Mouse (Mus musculus) left cerebral cortex, postnatal 25 days (tissue): Measurements from ENCODE around the gene Nanos1. TPM values are rescaled to one million over a fixed set of nuclear protein-coding genes. Genes with fewer than 3 reads are reported as not detected.

ENCODE experiments used
- DNase-seq, 2 experiments: peaks; one replicate each; pipeline ENCODE4 v3.0.0; 2022; ENCODE audit warnings: low spot score in 2 of 2, mixed read lengths in 1 of 2
- intact Hi-C: fragments of 180-260 bp; cut with DNase I; formaldehyde crosslinking; loops from one replicate; pipeline ENCODE4 v1.15.1; 2025
- total RNA-seq, 2 experiments: library from RNA; stranded (reverse); gene quantifications; 2 replicates each; pipeline ENCODE4 v1.2.3; 2021

The Nanos1 gene
- total RNA-seq, result 10 to 100 TPM; 23.4 to 23.6 TPM

DNA sequence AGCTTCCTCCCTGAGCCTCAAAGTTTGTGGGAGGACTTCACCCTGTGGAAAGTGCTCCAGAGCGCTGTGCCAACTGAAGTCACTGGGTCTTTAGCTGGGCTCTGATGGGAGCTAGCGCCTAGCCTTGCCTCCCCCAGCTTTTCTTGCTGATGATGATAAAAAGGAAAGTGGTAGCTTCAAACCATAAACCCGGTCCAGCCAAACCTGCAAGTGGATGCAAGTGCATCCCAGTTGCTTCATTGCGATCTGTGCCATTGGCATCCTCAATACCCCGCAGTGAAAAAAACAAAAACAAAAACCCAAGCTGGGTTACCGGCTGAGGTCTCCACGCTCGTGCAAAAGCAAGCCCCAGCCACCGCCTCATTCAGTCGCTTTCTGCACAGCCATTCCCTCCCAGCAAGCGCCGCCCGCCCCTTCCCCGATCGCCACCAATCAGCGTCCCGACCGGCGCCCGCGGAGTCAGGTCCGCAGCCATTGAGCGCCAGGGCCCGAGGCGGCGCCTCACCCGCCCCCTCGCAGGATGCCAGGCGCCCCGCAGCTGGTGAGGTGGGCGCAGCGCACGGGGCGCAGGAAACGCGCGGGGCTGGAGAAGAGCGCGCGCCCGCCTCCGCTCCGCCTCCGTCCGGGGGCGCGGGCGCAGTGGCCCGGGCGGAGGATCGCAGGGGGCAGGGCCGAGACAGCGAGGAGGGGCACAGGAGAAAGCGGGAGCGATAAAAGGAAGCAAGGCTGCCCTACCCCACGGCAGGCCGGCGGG is at the start of gene Nanos1:
Gene Nanos1 (plus strand): TSS at position 550 of the 754 bp plus-strand sequence.
- DNase-seq, result peak; percentile 91 to 94
- intact Hi-C loops, result loop anchor here (1.0 kb wide), 2 partner anchors 73 to 174 kb away; partner anchors contain the start of gene Cacul1

DNA sequence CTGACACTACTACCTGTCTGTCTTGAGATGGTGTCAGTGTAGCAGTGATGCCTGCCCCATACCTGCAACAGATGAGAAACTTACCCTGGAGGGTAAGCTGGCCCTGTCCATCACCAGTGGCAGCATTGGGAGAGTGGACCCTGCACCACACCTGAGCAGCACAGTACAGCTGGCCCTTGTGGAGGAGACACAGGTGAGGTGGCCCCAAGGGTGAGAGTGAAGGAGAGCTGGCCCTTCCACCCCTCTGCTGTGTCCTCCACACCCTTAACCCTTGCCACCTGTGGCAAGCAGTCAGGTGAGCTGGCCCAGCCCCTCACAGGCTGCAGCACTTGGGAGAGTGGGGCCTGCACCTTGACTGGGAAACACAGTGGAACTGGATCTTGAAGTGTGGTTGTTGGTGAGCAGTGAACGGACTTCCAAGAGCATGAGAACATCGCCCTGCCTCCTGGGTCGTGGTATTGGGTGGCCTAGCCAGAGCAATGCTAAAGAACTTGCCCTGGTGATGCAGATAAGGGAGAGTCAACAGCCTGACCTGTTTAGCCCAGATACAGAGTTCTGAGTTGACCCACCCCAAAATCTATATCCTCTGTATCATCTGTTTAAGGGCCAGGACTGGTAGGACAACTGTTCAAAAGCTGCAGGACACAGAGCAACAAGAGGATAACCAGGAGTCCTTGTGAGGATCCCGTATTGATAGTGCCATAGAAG is 46.4 kb upstream of the Nanos1 start:
- no peak for DNase-seq
- intact Hi-C loops, result no loop called here

DNA sequence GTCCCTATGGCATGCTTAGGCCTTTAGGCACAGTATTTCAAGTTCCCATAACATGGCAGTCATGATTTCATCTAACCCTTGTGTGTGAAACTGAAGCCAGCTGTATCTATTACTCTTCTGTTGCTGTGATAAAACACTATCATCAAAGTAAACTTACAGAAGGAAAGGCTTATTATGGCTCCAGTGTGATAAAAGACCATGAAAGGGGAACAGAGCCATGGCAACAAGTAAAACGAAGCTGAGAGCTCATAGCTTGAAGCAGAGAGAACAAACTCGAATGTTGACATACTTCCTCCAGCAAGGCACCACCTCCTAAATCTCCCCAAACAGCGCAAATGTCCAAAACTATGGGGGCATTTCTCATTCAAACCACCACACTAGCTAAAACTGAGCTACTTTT is 45.6 kb upstream of the Nanos1 start:
- intact Hi-C loops, result no loop called here
- DNase-seq, result no peak

DNA sequence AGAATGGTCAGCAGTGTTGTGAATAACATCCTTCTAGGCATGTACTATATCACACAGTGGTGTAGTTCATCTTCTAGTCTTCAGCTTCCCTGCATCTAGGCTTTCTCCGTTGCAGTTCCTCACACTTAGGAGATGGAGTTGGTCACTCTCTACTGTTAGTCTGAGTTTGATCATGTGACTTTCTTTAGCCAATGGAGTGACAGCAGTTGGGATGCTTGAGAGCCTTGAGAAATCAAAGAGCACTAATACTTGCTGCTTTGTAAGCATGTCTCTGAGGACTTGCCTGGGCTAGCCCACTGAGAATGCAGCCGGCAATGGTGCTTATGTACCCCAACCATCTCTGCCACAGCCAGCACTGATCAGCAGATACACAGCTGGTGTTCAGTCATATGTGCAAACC is 43.2 kb upstream of the Nanos1 start:
- DNase-seq, result no peak
- intact Hi-C loops, result no loop called here

DNA sequence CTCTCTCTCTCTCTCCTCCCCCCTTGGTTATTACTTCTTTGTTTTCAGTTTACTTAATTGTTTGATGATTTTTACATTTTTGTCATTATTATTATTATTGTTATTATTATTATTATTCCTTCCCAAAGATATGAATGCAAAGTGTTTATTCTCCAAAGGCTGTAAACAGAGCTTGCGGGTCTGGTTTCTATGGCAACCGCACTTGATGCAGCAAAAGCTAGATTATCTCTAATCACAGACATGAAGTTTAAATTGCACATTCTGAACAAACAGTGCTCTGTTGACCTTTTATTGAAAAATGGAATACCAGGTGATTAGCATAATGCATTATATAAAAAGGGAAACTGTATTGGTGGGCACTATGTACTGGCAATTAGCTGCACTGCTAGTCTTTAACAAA is 39.4 kb upstream of the Nanos1 start:
- no peak for DNase-seq
- intact Hi-C loops, result no loop called here

DNA sequence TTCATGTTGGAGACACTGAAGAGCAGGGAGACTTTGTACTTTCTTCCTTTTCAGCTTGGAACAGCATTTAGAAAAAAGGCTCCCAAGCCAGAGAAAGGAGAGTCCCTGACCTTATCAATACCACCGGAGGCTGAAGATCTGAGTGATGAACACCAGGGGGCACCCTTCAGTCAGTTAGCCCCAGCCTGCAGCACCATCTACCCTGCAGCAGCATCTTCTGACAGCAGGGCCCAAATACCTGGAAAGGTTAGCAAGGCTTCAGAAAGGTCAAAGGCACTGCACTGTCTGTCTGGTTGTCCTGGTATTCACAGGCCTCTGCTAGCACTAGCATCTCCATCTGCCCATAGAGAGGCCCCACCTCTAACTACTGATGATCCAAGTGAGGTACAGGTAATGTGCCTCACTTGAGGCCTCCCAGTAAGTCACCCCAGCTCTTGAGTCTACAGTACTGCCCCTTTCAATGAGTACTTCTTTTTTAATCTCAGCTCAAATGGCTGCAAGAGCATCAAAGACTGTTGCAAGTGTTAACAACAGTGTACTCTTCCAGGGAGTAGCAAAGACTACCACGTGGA is 25.4 kb upstream of the Nanos1 start:
- intact Hi-C loops, result no loop called here
- peak; percentile 23 to 26 for DNase-seq

DNA sequence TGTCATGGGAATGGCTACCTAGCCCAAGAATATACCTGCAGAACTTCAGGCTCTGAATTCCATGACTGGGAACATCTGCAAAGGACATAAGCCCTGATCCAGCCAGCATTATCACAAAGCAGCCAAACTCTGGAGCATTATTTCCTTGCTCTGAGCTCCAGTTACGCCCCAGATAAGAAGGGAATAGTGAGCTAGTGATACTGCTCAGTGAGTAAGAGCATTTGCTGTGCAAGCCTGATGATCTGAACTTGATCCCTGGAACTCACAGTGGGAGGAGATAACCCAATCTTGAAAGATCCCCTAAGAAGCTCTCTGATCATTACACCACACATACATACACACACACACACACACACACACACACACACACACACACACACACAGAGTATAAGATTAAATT is 24.5 kb upstream of the Nanos1 start:
- intact Hi-C loops, result no loop called here
- DNase-seq, result no peak

DNA sequence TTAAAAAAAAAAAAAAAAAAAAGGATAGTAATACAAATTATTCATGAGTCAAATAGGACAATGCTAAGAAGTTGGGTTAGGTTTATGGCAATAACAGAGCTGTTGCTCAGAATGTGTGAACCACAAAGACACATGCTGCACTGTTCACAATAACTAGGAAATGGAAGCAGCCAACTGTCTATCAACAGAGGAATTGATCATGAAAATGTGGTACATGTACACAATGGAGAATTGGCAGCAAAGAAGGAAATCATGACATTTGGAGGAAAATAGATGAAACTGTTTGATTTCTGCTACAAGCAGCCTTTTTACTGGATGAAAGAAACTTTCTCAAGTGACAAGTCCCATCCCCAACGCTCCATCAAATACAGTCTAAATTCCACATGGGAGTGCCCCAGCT is 23.8 kb upstream of the Nanos1 start:
- DNase-seq, result no peak
- intact Hi-C loops, result no loop called here

DNA sequence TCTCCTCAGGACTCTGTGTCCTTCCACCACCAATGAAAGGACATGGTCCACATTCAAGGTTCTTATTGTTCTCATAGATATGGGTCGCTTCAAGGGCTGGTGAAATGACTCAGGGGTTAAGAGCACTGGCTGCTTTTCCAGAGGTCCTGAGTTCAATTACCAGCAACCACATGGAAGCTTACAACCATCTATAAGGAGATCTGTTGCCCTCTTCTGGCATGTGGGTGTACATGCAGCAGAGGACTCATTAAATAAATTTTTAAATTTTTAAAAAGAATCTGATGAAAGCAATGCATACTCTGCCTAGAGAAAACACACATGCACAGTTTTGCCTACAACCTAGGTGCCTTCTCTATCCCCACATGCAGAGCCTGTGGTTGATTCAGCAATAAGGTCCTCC is 15.2 kb upstream of the Nanos1 start:
- intact Hi-C loops, result no loop called here

DNA sequence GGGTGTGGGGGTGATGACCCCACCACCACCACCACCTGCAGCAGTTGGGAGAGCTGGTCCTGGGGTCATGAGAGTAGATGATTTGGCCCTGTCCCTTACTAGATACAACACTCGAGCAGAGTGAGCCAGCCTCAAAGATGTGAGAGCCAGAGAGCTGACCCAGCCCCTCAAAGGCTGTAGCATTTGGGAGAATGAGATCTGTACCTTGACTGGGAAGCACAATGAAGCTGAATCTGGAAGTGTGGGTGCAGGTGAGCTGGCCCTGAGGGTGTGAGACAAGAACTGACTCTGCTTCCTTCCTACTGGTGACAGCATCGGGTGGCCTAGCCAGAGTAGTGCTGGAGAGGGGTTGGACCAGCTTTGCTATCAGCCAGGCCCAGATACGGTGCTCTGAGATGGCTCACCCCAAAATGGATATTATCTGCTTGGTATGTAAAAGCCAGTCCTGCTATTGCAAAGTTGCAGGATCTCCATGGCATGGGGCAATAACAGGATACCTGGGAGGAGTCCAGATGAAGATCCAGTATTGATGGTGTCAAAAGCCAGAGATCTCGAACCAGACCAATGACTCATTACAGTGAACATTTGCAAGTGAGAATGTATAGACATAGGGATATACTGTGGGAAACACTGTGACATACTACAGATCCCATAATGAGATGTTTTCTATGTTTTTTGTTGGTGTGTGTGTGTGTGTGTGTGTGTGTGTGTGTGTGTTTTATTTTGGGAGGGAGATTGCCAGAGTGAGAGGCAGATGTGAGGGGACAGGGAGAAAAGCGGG is 11.8 kb upstream of the Nanos1 start:
- DNase-seq, result no peak
- intact Hi-C loops, result no loop called here

More for the DNA sequence above, 15.2 kb upstream of the Nanos1 start:
- no peak for DNase-seq

DNA sequence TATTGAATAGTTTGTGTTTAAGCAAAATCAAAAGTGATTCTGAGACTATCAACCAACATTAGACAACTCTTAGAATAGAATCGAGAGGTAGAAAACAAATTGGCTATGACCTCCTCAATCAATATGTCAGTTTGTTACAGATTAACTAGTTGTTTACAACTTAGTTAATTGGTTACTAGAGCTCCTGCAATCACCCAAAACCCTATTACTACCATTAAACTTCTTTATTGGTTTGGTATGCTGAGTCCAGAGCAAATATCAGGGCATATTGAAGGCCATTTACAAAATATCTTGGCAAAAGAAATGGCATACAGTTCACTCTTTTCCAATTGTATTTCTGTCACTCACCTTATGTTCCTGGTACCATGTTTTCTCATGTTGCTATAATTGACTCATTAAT is 8.0 kb upstream of the Nanos1 start:
- intact Hi-C loops, result no loop called here
- no peak for DNase-seq

DNA sequence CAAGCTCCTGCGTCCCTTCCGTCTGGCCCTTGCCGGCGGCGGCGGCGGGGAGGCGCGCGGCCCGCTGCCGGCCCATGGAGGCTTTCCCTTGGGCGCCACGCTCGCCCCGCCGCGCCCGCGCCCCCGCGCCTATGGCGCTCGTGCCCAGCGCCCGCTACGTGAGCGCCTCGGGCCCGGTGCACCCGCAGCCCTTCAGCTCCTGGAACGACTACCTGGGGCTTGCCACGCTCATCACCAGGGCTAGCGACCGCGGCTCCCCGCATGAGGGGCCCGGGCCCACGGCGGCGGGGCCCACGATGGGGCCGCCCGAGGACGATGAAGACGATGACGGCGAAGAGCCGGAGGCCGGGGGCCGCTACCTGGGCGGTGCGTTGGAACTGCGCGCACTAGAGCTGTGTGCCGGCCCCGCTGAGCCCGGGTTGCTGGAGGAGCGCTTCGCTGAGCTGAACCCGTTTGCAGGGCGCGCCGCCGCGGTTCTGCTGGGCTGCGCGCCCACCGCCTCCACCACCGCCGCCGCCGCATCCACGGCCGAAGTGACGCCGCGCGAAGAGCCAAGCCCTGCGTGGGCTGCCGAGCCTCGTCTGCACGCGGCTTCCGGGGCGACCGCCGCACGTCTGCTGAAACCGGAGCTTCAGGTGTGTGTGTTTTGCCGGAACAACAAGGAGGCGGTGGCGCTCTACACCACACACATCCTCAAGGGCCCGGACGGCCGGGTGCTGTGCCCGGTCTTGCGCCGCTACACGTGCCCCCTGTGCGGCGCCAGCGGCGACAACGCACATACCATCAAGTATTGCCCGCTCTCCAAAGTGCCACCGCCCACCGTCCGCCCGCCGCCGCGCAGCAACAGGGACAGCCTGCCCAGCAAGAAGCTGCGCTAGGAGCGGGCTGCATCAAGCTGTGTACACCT is 658 bp downstream of the Nanos1 start:
- peak; percentile 69 to 75 for DNase-seq
- intact Hi-C loops, result loop anchor here (1.0 kb wide), 2 partner anchors 74 to 175 kb away; partner anchors contain the start of gene Cacul1

DNA sequence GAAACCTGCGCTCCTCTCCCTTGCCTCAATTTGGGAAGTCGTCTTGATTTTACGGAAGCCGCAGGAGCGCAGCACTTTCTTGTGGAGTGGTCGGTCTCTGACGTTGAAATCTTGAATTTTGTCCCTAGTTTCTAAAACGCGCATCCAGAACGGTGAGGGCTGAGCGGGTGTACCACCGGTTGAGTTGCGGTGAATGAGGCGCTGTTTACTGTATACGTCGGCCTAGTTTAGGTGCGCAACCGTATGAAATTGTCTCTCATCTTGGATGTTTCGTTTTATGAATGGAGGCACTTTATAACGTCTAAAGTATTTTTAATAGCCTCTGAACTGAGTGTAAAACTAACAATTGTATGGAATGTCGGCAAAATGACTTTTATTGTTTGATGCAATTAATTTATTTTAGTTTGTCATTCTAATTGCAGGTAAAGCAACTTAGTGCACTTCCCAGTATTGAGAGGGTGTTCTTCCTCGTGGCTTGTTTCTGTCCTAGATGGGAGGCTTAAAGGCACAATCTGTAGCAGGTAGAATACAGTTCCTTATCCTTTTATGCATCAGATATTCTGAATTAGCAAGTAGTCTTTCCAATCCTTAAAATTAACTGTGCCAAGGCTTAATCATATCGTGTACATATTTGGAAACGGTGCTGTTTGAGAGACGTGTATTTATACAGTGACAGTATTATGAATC is 1.5 kb downstream of the Nanos1 start:
- intact Hi-C loops, result no loop called here
- DNase-seq, result no peak

DNA sequence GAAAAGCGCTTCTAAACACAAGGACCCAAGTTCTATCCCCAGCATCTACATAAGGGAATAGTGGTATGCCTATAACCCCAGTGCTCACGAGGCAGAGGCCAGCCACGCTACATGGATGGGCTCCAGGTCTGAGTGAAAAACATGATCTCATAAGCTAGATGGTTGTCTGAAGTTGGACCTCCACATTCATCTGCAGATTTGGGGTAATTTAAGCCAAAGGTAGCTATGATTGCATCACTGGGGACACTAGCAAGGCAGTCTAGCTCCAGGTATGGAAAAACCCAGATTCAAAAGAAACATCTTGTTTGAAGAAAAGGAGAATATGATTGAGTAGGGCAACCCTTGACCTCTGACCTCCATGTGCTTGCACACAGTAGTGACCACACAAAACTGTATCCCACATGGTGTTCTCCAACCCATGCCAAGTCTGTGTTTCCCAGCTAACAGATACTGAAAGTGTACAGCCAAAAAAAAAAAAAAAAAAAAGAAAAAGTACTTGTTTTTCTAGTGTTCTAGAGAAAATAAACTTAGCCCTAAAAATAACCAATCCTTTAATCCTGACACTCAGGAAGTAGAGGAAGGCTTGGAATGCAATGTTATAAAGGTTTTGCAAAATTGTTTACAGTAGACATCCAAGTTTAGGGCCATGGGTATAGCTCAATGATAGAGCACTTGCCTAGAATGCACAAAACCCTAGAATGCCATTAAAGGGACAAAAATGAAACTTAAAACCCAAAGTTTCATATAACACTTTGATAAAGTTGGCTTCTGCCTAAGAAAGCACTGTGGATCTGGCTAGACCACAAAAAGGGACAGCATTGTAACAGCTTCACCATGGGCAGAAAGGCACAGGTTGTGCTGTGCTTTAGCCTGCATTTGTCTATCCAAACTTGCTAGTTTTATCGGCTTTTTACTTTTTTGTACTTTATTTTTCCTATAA is 3.4 kb downstream of the Nanos1 start:
- intact Hi-C loops, result no loop called here

DNA sequence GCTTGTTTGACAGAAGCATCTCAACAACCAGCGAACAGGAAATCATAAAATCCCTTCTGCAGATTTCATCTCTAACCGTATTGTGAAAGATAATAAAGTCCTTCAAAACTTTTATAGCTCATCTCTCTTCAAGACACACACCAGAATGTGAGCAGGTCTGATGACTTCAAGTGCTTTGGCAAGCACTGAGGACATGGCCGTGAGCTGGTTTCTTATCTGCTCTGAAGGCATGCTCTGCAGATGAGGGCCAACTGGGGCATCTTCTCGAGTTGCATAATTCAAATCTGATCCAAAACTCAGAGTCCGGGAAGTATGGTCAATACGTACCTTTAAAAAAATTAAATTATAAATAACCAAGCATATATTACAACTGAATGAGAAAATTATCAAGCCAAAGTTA is 17.6 kb downstream of the Nanos1 start:
- DNase-seq, result no peak
- intact Hi-C loops, result no loop called here

More for the DNA sequence above, 3.4 kb downstream of the Nanos1 start:
- no peak for DNase-seq

DNA sequence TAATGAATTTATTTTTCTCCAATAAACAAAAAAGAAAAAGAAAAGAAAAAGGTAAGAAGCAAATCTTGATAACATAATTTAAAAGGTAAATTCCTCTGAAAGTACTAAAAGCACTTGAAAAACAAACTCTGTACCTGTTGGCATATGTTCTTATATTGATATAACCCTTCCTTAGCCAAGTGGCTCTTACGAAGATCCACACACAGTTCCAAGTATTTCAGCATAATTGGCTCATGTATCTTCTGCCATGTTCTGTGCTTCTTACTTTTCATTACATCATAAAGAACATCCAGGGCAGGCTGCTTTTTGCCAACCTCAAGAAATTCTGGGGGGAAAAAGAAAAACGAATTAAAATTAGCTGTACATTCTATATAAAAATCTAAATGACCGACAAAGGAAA is 26.2 kb downstream of the Nanos1 start:
- intact Hi-C loops, result loop anchor here (5.0 kb wide), 1 partner anchor 40 kb away; no protein-coding TSS in a partner anchor
- no peak for DNase-seq

DNA sequence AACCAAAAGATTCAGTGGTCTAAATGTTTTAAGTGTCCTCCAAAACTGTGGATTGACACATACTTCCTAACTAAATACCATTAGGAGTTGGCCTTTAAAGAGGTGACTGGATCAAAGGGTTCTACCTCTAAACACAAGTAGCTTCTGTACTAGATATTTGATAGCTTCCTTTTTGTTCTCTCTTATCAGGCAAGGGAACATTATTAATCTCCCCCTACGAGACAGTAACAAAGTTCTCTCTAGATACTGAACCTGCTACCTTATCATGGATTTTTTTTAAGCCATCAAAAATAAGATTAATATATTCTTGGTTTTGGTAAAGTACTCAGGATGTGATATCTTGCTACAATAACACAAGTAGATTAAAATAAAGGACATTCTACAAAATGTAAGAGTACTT is 28.9 kb downstream of the Nanos1 start:
- intact Hi-C loops, result loop anchor here (5.0 kb wide), 1 partner anchor 38 kb away; no protein-coding TSS in a partner anchor

More for the DNA sequence above, 28.9 kb downstream of the Nanos1 start:
- no peak for DNase-seq
